Mouse (Mus musculus): ENCODE results near the gene Camk2d.

Camk2d gene

DNA sequence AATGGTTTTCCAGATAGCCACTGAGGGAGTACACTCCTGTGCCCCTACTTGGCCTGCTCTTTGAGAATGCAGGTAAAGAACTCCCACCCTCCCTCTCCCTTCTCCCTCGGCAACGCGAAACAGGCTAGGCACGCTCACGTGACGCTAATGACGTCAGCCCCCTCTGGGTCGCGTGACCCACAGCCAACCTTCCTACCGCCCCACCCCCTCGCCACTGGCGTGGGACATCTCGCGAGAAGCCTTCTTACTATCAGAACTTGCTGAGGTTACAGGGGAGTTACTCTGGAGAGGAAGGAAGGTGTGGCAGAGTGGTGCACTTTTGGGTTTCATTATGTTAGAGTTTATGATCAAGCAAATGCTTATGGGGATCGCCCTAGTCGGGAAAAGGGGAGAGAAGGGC lies at the start of gene Camk2d:
Camk2d (plus strand) TSS at position 217 of the 400 bp plus-strand sequence.
- in situ Hi-C loops (cut with MboI; ENCODE audit: unreplicated experiment in 2 of 2) = loop anchor here (5.0 to 25.0 kb wide), 7 partner anchors 96 to 1216 kb away; partner anchors contain the start of genes Larp7 (in 1 of the 2) and Zgrf1 (in 1 of the 2)

DNA sequence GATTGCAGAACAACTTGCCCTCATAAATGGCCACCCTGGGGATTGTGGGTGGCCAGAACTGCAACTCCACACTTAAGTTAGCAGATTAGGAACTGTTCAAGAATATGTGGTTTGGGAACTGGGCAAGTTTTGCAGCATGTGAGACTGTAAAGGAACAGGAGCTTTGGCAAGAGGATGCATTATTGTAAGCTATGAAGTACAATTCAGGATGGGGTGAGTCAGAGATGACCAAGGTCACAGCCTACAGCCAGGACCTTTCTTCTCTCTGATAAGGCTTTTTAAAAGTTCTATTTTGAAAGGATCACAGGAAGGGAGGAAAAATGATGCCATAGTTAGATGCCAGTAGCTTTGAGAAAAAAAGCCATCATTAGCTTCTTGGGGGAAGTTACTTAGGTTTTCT lies 48.2 kb upstream of the Camk2d start:
- in situ Hi-C loops (cut with MboI; ENCODE audit: unreplicated experiment in 2 of 2) = no loop called here

DNA sequence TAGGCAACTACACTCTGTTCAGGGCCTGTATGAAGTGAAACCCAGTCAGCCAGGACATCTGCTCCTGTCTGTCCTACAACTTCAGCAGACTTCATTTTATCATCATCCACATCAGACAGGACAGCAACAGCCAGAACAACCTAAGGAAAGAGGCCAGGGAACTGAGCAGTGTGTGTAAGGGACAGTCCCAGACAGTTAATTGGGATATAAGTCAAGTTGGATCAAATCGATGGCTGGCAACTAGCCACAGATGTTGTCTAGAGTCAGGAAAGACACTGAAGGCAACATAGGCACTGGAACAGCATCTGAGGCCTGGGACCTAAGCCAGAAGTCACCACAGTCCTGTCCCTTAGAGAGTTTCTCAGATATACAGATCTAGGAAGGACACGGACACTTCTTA lies 32.5 kb upstream of the Camk2d start:
- in situ Hi-C loops (cut with MboI; ENCODE audit: unreplicated experiment in 2 of 2) = loop anchor here in 1 of 2 experiments (10.0 kb wide), 1 partner anchor 159 kb away; no protein-coding TSS in a partner anchor

DNA sequence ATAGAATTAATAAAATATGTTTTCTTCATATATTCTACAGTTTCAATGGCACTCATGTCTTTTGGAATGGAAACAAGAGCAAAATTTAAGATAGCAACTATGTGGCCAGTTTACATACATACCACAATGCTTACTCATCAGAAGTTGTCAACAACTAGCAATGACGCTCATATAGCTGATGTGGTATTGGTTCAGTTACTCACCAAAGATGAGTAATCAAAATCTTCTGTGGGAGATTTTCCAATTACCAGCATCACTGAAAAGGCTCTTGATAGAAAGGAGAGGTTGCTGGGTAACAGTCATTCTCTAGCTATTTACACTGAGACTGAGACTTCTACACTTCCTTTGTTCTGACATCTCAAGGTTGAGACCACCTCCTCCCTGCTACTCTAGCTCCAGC lies 25.5 kb upstream of the Camk2d start:
- in situ Hi-C loops (cut with MboI; ENCODE audit: unreplicated experiment in 2 of 2) = no loop called here

DNA sequence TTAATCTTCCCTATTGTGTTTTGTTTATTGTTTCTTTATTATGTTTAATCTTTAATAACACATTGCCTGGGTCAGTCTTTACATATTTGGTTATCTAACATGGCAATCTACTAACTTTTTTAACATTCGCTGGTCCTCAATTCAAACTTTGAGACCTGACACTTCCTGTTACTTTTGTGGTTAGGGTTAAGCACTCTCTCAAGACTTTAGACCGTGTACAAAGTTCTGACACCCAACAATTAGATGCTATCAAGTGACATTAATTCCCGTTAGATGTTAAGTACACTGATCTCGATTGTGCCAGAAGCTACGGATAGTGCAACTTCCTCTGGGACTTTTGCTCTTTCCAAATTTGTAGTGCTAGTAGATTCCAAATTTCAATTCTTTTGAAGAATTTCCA lies 23.2 kb upstream of the Camk2d start:
- in situ Hi-C loops (cut with MboI; ENCODE audit: unreplicated experiment in 2 of 2) = no loop called here

DNA sequence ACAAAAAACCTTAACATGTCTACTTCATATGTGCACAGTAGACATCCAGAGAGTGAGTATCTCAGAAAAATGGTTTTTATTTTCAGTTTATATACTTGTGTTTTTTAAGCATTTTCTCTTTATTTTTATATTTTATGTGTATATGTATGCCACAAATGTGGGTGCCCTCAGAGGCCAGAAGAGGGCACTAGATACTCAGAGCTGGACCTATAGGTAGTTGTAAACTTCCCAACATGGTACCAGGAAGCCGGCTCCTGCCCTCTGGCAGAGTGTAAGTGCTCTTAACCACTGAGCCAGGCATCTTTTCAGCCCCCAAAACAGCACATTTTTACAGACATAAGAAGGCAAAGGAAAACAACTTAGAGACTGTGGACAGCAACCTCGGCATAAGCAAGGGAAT lies 20.2 kb upstream of the Camk2d start:
- in situ Hi-C loops (cut with MboI; ENCODE audit: unreplicated experiment in 2 of 2) = loop anchor here in 1 of 2 experiments (5.0 to 25.0 kb wide), 4 partner anchors 436 to 1236 kb away; partner anchors contain the start of genes Larp7 and Zgrf1

DNA sequence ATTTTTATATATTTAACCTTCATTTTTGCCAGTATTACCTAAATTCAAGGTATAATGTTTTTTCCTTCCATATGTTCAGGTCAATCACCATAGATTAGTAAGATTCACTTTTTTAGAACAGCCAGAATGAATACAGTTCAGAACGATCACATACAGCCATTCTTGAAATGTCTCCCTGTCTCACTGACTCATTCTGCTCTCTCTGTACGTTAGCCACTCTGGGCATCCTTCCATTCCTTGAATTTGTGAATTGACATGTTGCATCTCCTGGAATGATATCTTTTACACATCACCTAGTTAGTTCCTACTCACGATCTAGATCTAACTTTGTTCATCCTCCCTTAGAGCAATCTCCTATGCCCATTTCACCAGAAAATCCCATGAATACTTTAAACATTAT lies 10.0 kb upstream of the Camk2d start:
- in situ Hi-C loops (cut with MboI; ENCODE audit: unreplicated experiment in 2 of 2) = loop anchor here in 1 of 2 experiments (25.0 kb wide), 3 partner anchors 726 to 1226 kb away; partner anchors contain the start of genes Larp7 and Zgrf1

DNA sequence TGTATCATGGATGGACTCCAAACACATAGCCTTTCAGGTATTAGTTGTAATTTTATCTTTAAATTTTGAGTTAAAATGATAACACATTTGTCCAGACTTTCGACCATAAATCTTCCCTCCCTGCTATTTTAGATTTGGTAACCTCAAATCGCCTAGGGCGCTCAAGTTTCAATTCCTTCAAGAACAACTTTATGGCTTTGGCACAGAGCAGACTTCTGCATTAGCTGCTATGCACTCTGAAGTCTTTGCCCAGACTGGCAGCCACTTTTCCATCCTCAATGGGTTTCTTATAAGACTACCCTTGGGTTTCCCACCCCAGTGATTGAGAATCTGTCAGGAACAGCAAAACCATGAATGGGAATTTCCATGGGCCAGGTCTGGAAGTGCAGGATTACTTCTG lies 8.6 kb upstream of the Camk2d start:
- in situ Hi-C loops (cut with MboI; ENCODE audit: unreplicated experiment in 2 of 2) = loop anchor here in 1 of 2 experiments (25.0 kb wide), 3 partner anchors 725 to 1225 kb away; partner anchors contain the start of genes Larp7 and Zgrf1

DNA sequence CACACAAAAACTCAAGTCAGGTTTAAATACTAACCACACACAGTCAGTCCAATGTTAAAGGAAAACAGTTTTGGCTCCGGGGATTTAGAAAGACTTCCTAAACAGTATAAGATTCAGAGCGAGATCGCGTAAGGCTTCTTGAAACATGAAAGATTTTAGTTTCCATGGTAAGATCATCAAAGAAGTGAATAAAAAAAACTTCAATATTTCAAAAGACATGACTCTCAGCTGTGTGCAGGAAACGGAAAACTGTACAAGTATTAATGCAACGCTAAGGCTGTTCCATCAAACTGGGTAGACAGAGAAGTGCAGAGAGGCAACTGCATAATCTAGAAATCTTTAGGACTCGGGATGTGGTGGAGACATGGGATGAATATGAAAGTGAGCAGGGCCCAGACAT lies 6.5 kb upstream of the Camk2d start:
- in situ Hi-C loops (cut with MboI; ENCODE audit: unreplicated experiment in 2 of 2) = loop anchor here in 1 of 2 experiments (25.0 kb wide), 3 partner anchors 723 to 1223 kb away; partner anchors contain the start of genes Larp7 and Zgrf1

DNA sequence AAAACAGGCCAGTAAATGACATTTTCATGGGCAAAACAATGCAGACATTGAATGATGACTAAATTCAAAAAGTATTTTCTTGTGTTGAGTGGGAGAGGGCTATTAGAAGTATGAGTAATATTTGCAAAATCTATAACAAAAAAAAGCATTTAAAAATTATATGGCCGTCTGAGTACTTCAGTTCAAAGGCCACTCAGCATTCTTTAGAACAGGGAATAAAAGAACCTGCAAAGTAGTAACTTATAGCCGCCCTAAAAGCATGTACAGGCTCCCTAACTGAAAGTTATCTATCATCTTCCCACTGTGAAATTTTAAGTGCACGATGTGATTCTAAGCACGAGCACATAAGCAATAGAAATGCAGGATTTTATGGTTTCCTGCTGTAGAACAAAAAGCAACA lies 646 bp upstream of the Camk2d start:
- in situ Hi-C loops (cut with MboI; ENCODE audit: unreplicated experiment in 2 of 2) = loop anchor here (5.0 to 25.0 kb wide), 7 partner anchors 97 to 1217 kb away; partner anchors contain the start of genes Larp7 (in 1 of the 2) and Zgrf1 (in 1 of the 2)

DNA sequence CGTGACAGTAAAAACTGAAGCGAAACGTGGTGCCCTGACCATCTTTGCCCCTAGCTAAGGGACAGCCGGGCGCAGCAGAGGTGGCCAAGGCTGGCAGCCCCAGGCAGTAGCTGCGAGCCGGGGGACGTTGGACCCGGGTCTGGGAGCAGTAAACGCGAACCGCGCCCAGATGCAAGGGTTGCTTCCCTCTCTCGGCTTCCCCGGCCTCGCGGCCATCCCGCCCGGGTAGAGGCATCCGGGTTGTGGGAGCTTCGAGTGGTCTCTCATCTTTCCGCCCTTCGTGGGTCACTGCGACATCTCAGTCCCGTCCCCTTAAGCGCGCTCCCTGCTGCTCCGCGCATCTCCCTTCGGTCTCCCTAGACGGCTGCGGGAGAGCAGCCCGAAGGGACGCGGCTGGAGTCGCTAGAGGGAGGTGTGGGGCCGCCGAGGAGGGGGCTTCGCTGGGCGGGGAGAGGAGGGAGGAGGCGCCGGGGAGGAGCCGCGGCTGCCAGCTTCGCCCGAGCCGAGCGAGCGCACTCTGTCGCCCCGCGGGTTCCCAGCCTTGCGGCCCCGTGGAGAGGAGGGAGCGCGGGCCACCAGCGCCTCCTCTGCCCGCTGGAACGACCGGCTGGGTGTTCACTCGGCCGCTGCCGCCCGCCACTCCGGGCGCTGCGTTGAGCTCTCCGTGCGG lies 524 bp downstream of the Camk2d start:
- in situ Hi-C loops (cut with MboI; ENCODE audit: unreplicated experiment in 2 of 2) = loop anchor here (5.0 to 25.0 kb wide), 7 partner anchors 96 to 1216 kb away; partner anchors contain the start of genes Larp7 (in 1 of the 2) and Zgrf1 (in 1 of the 2)

DNA sequence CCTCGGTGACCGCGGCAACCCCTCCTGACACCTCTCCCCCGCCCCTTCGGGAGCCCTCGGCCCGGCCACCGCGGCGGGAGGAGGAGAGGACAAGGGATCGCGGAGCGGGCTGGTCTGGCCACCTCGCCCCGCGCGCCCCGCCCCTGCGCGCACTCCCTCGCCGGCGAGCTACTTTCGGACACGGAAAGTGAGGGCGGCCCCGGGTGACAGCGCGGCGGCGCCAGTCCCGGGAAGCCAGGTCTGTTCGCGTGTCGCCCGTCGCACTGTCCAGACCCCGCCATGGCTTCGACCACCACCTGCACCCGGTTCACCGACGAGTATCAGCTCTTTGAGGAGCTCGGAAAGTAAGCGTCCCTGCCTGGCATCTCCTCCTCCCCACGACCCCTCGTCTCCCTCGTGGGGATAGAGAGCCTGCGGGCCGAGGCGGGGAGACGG lies 1.1 kb downstream of the Camk2d start:
- in situ Hi-C loops (cut with MboI; ENCODE audit: unreplicated experiment in 2 of 2) = loop anchor here (5.0 to 25.0 kb wide), 7 partner anchors 95 to 1215 kb away; partner anchors contain the start of genes Larp7 (in 1 of the 2) and Zgrf1 (in 1 of the 2)

DNA sequence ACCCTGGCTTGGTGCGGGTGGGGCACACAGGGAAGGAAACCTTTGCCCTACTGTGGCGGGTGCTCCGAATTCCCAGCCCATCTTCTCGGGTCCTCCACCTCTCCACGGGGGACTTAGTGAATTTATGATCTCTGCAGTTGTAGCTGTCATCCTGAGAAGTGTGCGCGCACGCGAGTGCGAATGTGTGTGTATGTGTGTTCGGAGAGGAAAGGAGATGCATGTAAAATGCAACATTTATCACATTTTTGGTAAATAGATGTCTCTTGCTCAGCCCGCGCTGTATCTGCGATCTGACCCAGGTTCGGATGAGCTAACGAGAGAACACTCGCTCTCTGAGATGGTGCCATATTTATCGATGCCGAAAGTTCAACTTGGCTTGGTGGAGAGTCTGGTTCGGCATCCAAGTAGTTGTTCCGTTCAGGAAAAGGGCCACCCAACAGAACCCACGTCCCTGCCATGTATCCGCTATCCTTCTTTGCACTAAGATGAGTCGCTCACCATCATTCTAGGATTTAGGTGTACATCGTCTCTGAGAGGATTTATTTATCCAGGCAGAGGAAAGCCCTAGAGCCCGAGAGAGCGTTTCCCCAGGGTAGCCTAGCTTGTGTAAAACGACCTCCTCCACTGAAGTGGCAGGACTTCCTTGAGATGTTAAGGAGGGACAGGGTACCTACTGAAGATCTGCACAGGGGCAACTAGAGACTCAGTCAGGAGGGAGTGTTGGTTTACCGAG lies 1.7 kb downstream of the Camk2d start:
- in situ Hi-C loops (cut with MboI; ENCODE audit: unreplicated experiment in 2 of 2) = loop anchor here (5.0 to 25.0 kb wide), 7 partner anchors 95 to 1215 kb away; partner anchors contain the start of genes Larp7 (in 1 of the 2) and Zgrf1 (in 1 of the 2)

DNA sequence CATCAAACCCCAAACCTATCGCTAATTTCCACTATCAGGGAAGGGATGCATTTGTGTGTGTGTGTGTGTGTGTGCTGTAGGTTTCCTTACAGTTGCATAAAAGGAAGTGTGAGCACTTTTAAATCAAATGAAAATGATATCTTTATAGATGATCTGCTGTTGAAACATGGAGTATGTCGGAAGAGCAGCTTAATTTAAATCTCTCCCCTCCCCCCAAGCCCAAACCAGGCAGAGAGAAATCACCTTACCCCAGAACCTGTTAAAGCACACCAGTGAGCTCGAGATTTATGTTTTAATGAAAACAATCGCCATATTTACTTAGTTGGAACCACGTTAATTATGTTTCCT lies 2.2 kb downstream of the Camk2d start:
- in situ Hi-C loops (cut with MboI; ENCODE audit: unreplicated experiment in 2 of 2) = loop anchor here (5.0 to 25.0 kb wide), 7 partner anchors 94 to 1214 kb away; partner anchors contain the start of genes Larp7 (in 1 of the 2) and Zgrf1 (in 1 of the 2)

DNA sequence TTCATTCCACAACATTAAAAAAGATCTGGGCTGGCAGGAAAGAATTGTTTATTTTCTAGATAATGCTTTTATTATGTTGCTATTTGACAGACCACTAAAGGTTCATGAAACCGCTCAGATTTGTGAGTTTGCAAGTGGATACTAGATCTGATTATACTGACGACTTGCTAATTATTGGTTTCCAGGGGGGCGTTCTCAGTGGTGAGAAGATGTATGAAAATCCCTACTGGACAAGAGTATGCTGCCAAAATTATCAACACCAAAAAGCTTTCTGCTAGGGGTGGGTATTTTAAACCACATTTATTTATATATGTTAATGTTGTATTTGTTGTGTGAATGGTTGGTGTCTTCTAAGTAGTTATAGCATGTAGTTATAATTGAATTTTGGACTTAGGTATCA lies 2.8 kb downstream of the Camk2d start:
- in situ Hi-C loops (cut with MboI; ENCODE audit: unreplicated experiment in 2 of 2) = loop anchor here (5.0 to 25.0 kb wide), 7 partner anchors 93 to 1213 kb away; partner anchors contain the start of genes Larp7 (in 1 of the 2) and Zgrf1 (in 1 of the 2)

DNA sequence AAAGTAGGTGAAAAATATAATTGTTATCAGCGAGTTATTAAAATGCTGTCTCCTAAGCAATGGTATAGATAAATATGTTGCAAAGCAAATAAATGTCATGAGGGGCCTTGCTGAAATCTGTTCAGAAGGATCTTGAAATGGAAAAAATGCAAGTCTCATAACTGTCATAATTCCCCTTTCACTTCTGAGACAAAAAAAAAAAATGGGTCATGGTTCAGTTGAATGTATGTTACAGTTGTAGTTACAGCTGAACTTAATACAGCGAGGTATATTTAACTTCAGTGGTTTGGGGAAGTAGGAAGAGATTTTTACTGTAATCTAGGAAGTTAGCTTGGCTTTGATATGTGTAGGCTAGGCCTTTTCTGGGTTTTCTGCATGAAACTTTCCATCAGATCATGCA lies 3.2 kb downstream of the Camk2d start:
- in situ Hi-C loops (cut with MboI; ENCODE audit: unreplicated experiment in 2 of 2) = loop anchor here (5.0 to 25.0 kb wide), 7 partner anchors 93 to 1213 kb away; partner anchors contain the start of genes Larp7 (in 1 of the 2) and Zgrf1 (in 1 of the 2)

DNA sequence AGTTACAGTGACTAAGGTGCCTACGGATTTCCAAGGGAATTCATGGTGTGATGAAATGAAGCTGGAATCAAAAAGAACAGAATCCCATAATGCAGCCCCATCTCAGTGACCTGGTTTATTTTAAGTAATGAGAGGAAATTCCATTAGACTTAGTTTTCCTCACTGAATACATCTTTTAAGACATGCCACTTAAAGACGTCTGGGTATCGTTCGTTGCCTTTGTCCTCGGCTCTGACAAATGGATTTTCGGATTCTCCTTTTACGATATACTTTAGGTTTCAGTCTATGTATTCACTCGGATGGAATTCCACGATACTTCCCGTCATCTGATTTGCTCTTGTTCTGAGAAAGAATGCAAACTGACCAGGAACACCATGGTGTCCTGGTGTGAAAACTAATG lies 3.8 kb downstream of the Camk2d start:
- in situ Hi-C loops (cut with MboI; ENCODE audit: unreplicated experiment in 2 of 2) = loop anchor here (5.0 to 25.0 kb wide), 7 partner anchors 92 to 1212 kb away; partner anchors contain the start of genes Larp7 (in 1 of the 2) and Zgrf1 (in 1 of the 2)

DNA sequence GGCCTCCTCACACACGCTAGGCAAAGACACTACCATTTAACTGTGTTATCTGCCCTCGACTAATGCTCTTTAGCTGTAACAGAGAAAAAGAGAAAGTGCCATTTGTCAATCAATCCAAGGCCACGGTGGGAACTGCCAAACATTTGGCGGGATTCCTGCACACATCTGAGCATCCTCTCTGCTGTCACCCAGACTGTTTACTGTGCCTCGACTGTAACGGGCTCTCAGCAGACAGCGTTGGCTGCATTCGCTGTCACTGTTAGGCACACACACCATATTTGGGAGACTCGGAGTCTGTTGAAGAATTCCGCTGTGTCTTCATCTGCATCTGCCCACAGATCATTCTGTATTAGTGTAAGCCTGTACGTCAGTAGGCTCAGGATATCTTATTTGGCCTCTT lies 6.7 kb downstream of the Camk2d start:
- in situ Hi-C loops (cut with MboI; ENCODE audit: unreplicated experiment in 2 of 2) = no loop called here

DNA sequence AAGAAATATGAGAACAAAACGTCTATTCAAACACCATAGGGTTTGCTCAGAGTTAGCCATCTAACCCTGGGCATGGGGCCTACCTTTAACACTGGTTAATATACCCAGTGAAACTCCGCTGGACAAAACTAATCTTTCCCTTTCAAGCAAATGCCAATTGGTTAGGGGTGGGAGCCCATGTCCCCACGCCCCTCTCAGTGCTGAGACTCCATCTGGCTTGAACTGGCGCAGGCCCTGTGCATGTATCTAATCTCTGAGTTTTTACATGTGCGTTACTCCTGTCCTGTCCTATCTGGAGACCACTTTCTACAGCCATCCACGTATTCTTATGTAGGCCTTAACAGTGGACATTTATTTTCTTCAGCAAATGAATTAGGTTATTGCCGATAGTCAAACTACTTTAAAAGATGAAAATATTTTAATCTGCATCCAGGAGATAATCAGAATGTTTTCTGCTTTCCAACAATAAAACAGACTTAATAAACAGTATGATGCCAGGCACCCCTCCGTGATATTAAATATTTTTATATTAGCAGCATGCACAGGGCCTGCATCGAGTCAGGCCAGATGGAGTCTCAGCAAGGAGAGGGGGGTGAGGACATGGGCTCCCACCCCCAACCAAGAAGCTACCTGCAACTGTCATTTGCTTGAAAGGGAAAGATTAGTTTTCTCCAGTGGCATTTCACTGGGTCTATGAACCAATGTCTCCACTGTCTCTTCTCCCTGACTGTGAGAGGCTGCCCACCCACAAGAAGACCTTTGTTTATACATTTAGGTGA lies 8.7 kb downstream of the Camk2d start:
- in situ Hi-C loops (cut with MboI; ENCODE audit: unreplicated experiment in 2 of 2) = no loop called here

DNA sequence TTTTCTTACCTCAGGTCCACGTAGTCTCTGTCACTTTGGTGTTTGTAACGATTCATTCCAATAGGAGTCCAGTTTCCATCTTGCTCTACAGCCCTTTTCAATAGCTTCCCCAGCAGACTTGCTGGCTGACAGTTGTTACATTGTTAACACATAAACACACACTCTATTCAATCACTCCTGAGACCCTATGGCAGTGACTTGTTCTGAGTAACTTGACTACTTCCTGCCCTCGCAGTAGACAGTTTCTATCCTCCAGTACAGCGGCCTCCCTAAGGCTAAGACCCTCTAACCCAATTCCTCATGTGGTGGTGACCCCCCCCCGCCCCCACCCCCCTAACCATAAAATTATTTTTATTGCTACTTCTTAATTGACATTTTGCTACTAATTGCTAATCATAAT lies 13.2 kb downstream of the Camk2d start:
- in situ Hi-C loops (cut with MboI; ENCODE audit: unreplicated experiment in 2 of 2) = no loop called here

All from v-Abl transformed pro-B cells (cell line).